Mouse (Mus musculus) thymus, postnatal 0 days (tissue): ENCODE measurements around the gene Gmpr2. TPM values are rescaled to one million over a fixed set of nuclear protein-coding genes. Genes with fewer than 3 reads are reported as not detected.

Source experiments
- DNase-seq: peaks from one replicate; pipeline ENCODE4 v3.0.0-alpha.2; 2015; ENCODE audit warnings: low spot score
- polyA plus RNA-seq: library from polyadenylated mRNA; unstranded; fragments of >200 nt; fragmentation: Nextera tagmentation; extraction: Ambion mirVana; gene quantifications from 2 replicates; pipeline ENCODE4 v1.2.1, GENCODE M21; 2015

Gmpr2 gene
- 67.1 and 71.3 TPM in 2 replicates for polyA plus RNA-seq

DNA sequence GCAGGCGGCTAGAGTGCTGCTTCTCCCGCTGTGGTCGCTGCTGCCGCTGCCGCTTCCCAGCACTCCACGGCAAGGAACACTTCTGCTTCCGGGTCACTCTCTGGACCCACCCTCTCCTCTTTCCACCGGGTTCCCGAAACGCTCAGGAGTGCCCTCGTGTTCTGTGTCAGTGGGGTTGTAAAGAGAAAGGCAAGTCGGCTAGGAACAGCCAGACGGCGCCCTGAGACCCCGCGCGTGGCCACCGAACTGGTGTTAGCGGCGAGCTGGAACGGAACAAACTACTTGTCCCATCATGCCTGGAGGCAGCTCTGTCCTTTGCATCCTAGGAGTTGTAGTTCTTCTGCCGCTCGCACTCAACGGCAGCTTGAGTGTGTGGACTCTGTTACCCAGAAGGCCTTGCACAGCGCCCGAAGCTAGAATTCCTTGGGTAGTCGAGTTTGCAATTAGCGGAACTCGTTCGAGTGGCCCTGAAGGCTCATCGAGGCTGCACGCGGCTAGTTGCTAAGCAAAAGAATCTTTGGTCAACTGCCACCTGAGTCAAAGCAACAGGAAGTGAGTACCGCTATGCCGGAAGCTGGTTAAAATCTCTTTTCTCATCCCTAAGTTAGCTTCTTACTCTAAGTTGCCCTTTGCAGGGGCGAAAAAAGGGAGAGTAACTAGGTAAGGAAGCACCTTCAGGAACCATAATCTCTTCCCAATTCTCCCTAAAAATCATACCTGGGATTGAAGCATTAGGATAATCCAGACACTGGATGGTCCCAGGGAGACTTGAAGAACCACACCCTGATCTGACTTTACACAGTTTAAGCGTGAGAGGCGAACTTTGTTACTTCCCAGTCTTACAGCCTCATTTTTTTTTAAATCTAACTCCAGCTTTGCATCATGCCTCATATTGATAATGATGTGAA is at the start of gene Gmpr2, which contains the start of gene Nedd8:
Gene Gmpr2 (plus strand): TSS at position 109 of the 908 bp plus-strand sequence.
Gene Nedd8 (minus strand): TSS at position 292 of the 908 bp plus-strand sequence.
- peak; percentile 93 for DNase-seq

GRCm38 (mm10) chr14:55628077-55628827 is 43.5 kb upstream of the Gmpr2 start:
- DNase-seq: no peak

DNA sequence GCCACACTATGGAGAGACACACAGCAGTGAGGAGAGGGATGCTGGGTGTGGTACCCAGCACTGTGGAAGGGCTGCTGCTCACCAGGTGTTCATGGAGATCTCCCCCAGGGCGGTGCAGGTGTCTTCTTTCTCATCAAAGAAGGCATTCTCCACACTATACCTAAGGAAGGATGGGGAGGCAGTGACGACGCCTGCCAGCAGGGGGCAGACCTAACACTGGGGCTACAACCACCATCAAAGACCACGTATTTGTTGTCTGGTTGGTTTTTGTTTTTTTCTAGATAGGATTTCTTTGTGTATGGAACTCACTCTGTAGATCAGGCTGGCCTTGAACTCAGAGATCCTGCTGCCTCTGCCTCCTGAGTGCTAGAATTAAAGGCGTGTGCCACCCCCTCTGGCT is 42.4 kb upstream of the Gmpr2 start:
- DNase-seq: peak; percentile 80

- no peak for DNase-seq
These were observed 36.7 kb upstream of the Gmpr2 start for GRCm38 (mm10) chr14:55634874-55635522.

DNA sequence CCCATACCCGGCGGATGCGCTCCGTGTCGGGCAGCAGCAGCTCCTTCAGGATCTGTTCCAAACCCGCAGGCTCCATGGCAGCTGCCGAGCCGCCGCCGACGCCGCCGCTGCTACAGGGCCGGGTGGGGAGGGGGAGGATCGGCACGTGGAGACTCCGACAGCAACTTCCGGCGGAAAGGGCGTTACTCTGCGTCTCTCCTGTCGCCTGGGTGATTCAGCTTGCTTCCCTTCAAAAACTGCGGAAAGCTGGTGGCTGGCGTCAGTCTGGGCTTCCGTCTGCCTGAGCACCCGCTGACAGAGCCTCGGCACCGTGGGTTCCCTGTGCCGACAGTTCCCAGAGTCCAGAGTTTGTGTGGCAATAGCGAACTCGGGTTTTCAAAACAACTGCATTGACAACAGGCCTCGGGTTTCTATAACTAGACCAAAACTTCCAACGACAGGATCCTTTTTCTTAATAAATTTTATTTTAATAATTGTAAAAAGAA is 36.2 kb upstream of the Gmpr2 start, which contains the start of gene Ipo4:
Gene Ipo4 (minus strand): TSS at position 435 of the 485 bp plus-strand sequence.
- peak; percentile 93 for DNase-seq

- DNase-seq: no peak
These were observed 33.9 kb upstream of the Gmpr2 start, which contains the start of gene Gm49378 for GRCm38 (mm10) chr14:55637795-55638194. Gene Gm49378 (minus strand): TSS chr14:55637895.

- DNase-seq: no peak
These were observed 30.9 kb upstream of the Gmpr2 start for GRCm38 (mm10) chr14:55640816-55641215.

DNA sequence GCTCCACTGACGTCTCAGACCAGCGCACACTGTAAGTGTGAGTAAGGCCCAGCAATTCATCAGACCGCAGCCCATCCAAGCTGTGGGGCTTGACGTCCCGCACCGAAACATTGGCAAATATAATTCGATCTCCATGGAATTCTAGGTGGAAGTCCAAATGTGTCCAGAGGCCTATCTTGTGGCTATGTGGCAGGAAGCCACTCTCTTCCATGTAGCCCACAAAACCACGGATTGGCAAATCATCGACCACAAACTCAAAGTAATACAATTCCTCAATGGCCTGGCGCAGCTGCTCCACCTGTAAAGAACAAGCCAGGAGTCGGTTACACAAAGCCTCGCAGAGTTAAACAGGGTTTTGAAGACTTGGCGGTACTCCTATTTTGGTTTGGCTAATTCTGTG is 30.4 kb upstream of the Gmpr2 start:
- no peak for DNase-seq

DNA sequence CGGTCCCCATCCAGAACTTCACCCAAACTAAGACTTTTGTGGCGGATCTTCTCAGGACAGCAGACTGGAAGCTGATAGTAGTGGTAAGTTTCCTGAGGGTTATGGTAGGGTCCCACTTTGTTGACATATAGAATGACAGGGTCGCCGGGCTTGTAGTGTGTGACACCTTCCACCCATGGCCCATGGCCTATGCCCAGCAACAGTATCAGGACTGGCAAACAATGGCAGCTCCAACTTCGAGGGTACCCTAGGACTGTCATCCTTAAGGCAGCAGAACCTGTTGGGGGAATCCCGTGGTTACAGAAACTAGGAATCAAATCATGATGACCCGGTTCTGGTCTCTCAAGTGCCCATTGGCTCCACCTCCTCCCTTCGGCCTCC is 29.1 kb upstream of the Gmpr2 start:
- DNase-seq: no peak

DNA sequence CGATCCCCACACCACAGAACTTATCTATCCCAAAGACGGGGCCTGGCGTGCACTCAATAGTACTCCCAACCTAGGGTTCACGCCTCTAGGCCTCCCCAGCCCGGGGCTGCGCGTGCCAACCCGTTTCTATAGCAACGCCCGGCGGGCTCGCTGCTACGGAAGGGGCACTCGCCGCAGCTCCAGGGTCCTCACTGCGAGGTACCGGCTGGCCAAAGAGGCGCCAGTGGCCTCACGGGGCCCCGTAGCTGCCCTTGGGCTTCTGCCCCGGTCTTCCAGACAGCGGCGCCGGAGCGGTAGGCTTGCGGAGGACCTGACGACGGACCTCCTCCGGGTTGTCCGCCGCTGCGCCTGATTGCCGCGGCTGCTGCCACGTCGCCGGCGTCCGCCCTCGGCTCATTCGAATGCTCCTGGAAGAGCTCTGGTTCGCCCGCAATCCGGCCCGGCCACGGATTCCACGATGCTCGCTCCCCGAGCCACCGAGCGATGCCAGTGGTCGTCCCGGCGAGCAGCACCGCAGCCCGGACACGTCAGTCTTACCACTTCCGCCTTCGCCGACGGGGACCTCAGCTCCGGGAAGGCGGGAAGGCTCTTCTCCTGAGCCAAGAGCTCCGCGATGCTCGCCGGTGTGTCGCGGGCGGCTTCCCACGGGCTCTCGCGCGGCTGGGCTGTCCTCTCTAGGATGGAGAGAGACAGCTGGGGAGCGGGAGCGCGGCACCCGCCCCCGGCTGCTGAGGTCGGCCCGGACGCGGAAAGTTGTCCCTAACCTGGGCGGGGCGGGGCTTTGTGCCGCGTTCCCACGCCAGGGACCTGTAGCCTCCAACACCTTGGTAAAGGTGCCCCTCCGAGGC is 28.5 kb upstream of the Gmpr2 start, which contains the start of gene Tm9sf1:
Gene Tm9sf1 (minus strand): TSS at position 747 of the 848 bp plus-strand sequence.
- DNase-seq: peak; percentile 78

DNA sequence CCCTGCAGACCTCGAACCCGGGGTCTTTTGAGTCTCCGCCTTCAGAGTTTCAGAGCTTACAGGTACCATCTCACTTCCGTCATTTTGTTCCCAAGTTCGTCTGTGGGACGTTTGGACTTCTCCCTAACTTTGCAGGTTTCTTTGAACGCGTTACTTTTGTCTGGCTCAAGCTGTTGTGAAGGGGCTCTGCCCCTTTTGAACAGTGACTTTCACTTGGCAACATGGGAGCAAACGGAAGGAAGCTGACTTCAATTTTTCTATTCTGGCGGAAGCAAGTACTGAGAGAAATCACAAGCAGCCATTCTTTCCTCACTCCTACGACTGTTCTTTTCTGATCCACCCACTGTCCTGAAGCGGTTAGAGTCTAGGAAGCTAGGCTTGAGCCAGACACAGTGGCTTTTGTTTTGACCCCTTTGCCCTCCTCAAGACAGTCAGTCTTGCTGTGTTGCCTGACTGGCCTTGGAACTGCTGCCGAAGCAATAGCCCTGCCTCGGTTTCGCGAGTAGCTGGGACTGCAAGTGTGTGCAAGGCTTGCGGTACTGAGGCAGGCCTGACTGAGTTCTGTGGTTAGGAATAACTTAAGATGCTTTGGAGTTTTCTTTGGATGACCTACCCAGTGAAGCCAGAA is 27.4 kb upstream of the Gmpr2 start:
- peak; percentile 52 for DNase-seq

DNA sequence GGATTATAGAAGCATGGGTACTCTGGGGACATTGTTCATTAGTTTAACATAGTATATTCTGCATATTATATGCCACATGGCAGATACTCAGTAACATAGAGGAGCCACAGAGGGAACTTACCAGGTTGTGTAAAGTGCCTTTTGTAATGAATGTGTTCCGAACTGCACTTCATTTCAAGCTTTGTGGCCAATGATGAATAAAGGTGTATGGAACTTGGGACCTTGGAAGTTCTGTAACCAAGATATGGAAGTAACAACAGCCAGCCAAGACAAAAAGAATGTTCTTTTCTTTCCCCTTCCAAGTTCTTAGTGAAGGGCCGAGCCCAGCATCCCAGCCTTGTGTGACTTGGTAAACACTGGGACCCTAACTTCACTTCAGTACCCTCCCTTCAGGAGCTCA is 21.9 kb upstream of the Gmpr2 start, which contains the start of gene Tssk4:
Gene Tssk4 (plus strand): TSS at position 301 of the 400 bp plus-strand sequence.
- DNase-seq: no peak

GRCm38 (mm10) chr14:55651528-55651927 is 20.2 kb upstream of the Gmpr2 start:
- peak; percentile 76 for DNase-seq

GRCm38 (mm10) chr14:55656935-55657334 is 14.8 kb upstream of the Gmpr2 start:
- DNase-seq: no peak

DNA sequence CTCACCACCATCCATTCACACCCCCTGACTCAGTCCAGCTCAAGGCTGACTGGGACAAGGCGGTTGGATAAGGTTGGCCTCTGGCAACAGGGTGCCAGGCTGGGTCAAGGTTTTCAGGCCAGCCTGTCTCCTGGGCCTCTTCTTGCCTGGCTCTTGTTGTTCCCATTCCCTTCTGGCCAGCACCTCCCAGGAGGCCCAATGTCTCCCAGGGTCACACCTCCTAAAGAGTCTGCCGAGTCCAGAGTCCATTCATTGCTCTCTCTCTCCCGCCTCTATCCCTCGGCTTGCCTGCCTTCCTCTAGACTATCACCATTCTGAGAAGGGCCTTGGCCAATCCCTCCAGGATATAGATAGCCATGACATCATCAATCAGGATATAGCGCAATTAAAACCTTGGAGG is 13.7 kb upstream of the Gmpr2 start:
- DNase-seq: no peak

DNA sequence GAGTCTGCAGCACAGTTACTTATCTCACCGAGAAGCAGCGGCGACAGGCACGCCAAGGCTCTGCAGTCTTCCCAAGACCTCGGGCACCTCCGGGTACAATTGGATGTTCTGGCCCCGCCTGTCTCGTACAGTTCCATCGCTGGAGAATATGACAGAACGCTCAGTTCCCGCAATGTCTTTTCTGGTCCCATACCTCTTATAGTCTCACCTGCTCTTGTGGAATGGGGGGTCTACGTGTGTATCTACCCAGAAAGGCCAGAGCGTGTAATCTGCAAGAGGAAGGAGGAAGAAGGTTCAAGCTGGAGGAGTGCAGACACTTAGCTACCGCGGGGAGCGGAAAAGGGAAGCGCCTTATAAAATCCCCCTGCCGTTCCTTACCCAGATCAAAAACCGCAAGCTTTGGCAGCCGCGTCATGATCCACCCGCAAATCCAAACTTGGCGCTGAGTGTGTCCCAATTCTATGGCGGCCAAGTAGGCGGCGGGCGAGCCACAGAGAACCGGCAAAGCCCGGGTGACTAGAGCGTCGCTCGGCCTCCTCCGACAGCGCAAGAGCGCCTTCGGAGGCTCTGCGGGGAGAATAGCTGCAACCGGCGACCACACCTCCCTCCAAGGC is 11.7 kb upstream of the Gmpr2 start, which contains the start of gene Mdp1:
Gene Mdp1 (minus strand): TSS at position 549 of the 614 bp plus-strand sequence.
- DNase-seq: peak; percentile 87

DNA sequence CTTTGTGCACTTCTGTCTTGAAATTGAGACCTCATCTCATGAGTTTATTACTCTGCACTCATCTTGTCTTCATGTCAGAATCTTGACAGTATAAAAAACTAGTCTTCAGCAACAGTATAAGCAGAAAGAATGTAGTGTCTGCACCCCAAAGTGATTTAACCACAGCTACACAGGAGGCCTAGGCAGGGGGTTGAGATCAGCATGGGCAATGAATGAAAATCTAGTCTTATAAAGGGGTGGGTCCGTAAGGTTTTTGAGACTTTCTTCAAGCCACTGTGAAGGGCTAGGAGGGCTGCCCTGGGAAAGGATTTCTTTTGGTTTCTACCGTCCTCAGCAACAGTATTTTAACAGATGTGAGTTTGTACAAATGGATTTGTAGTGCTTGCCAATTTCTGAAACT is 11.1 kb upstream of the Gmpr2 start:
- no peak for DNase-seq

- peak; percentile 25 for DNase-seq
These were observed 282 bp upstream of the Gmpr2 start for GRCm38 (mm10) chr14:55671486-55671832.

- DNase-seq: no peak
These were observed 960 bp downstream of the Gmpr2 start for GRCm38 (mm10) chr14:55672741-55673060.
